Mouse (Mus musculus) megakaryocyte progenitor cell, adult 5-6 weeks (primary cell): ENCODE data around the gene Gm6377. TPM values are rescaled to one million over a fixed set of nuclear protein-coding genes. Genes with fewer than 3 reads are reported as not detected.
A peak's percentile ranks its signal among the peaks of the same experiment; 100 is the strongest.

Source experiments
- ATAC-seq: replicated peaks from 2 replicates; pipeline ENCODE4 v1.8.0; 2016; ENCODE audit warnings: mild to moderate bottlenecking, moderate TSS enrichment, inconsistent platforms; ENCODE audit not compliant: poor library complexity
- total RNA-seq, 2 experiments: library from RNA; stranded (forward) in 1 of 2; stranded (reverse) in 1 of 2; fragments of 157-497, 149-512 nt in 1 of 2; fragments of 200-1000 nt in 1 of 2; gene quantifications; 2 replicates each; pipeline versions ENCODE4 v1.2.3 to v1.2.4; 2015 to 2017

Gm6377 gene
- 0.79 and 1.0 TPM in 2 replicates for total RNA-seq (2015)
- 0.84 and 2.4 TPM in 2 replicates for total RNA-seq (2017)

- peak; percentile 95 for ATAC-seq
Measured at GRCm38 (mm10) chrX:109196468-109196867, at the start of gene Gm6377. Gene Gm6377 (plus strand): TSS chrX:109196756.

DNA sequence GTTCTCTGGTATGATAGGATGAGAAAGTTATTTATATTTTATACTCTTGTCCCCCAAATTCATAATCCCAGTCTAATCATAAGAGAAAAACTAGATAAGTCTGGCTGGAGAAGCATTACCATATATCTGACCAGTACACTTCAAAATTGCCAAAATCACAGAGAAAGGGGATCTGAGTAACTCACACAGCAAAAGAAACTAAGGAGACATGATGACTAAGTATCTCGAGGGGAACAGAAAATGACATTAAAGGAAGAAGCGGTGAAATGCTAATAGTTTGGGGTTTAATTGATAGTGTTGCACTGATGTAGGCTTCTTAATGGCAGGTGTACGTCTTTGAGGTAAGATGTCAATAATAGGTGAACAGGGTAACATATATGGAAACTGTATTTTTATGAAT, 49.4 kb upstream of the Gm6377 start:
- peak; percentile 42; the same call in 1 of the 2 replicates for ATAC-seq

DNA sequence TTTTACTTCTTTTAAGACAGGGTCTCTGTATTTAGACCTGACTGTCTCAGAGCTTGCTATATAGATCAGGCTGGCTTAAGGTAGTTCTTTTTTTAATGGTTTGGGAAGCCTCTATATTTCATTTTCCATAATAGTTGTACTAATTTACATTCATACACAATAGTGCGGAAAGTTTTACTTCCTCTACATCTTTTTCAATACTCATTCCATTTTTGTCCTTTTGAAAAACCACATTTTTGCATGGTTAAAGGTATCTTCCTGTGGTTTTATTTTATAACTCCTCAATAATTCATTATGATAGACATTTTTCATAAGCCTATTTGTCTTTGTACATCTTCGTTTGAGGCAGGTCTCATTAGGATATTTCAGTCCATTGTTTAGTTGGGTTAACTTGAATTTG, 45.3 kb upstream of the Gm6377 start:
- no peak for ATAC-seq

GRCm38 (mm10) chrX:109160326-109160725, 36.2 kb upstream of the Gm6377 start:
- ATAC-seq = no peak

DNA sequence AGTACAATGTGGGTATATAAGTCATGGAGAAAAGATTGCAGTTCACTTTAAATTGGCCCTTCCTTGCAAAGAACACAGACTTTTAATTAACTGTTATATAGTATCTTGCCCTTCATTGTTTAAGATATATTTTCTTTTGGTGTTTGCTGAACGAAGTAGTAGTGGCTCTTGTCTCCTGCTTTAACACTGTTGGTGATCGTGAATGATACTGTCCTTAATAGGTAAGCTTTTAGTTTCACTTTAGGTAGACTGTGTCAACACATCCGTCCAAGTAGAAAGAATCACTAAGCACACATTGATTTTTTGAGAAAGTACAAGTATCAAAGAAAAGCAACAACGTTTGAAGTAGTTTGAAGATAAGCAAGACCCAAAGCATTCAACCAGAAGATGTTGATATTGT, 35.7 kb upstream of the Gm6377 start:
- no peak for ATAC-seq

- ATAC-seq = peak; percentile 61
Measured at GRCm38 (mm10) chrX:109175038-109175437, 21.5 kb upstream of the Gm6377 start.

DNA sequence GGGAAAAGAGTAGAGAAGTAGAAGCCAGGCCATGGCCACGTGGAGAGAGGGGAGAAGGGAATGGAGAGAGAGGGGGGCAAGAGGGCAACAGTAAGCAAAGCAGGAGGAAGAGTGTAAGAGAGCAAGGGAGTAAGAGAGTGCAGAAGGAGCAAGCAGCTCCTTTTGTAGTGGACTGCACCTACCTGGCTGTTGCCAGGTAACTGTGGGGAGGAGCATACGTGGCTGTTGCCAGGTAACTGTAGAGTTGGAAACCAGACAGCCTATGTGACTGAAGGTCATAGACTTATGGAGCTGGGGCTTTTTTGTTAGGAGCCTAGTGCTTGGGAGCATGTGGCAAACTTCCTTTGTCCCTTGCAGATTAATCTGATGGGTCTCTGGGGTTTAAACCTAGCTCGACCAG, 21.1 kb upstream of the Gm6377 start:
- ATAC-seq = peak; percentile 17

DNA sequence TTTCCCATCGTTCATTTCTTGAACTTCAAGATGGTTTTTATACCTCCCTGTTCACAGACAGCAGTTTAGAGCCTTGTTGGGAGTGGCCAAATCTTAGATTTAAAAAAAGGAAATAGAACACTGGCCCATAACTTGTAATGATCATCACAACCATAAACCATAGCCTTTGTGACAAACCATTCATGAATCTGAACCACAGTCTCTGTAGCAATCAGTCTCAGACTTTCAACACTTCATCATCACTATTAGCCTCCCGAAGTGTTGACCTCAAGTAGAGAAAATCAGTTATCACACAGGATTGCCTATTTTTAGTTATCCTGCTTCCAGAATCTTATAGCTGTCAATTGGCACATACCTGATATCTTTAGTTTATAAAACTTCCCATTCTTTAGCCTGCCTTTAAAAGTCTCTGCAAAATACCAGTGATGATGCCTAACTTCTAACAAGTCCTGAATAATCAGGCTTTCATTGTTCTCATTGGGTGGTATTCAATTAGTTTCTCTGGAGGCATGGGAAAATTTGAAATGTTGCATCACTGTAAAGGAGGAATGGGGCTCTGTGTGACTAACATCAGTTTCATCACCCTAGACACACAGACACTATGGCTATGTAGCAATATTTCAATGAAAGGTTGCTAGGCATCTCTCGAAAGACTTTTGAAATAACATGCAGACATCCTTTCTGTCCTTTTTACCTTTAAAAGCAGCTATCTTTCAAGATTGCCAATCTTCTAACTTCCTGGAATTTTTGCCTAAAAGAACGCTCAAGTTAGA, 11.7 kb upstream of the Gm6377 start:
- peak; percentile 94 for ATAC-seq

DNA sequence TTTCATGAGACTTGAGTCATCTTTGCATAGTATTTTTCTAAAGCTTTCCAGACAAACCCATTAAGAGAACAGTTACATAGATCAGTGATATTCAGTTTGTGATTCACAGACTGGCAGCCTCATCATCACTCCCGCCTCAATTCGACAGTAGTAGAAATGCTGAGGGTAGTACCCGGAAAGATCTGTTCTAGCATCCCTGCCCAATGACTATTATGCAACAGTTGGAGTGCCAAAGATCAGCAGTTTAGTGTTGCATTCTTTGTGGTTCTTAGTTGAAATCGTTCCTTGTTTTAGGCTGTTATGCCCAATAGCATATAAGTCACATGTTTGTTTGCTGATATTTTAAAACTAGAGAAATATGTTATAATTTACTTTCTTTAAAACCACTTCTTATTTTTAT, 6.9 kb upstream of the Gm6377 start:
- peak; percentile 54 for ATAC-seq

- peak; percentile 36; the same call in 1 of the 2 replicates for ATAC-seq
Measured at GRCm38 (mm10) chrX:109190969-109191368, 5.6 kb upstream of the Gm6377 start.

GRCm38 (mm10) chrX:109191436-109191835, 5.1 kb upstream of the Gm6377 start:
- peak; percentile 93 for ATAC-seq

GRCm38 (mm10) chrX:109207843-109208242, 11.3 kb downstream of the Gm6377 start:
- peak; percentile 90 for ATAC-seq

DNA sequence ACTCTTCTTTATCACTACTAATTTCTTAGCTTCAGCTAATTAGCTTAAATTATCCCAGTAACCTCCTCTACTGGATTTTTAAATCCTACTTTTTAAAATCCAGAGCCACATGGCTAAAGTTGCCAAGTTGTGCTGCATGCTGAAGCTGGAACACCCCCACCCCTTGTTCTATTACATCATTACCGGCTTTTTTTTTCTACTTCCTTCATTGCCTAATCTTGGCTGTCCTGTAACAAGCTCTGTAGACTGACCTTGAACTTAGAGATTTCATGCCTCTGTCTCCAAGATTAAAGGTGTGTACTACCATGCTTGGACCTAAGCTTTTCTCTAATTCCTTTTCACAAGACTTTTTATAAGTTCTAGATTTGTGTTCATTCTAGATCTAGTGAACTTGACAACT, 32.2 kb downstream of the Gm6377 start:
- ATAC-seq = peak; percentile 69

DNA sequence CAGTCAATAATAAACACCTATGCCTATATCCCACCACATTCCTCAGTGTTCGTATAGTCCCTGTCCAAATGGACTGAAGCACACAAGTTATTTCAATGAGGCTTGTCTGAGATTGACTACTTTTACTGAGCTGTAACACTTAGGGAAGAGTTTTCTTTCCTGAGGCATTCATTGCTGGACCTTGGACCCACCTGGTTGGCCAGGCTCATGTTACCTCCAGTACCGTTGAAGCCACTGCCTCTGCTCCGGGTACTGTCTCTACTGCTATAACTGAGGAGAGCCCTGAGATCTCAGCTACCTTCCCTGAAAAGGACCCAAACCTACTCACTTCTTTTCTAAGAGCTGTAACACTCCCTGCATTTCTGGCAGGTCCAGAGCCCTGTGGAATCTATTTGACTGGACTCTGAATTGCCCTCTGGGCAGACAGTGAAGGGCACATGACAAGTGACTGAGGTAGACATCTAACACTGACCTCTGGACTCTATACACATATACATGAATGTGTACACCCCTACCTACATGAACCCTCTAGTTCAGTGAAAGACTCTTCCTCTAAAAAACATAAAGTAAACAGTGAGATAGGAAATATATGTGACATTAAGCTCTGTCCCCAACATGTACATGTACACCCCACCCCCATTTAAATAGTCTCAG, 39.0 kb downstream of the Gm6377 start:
- ATAC-seq = no peak

DNA sequence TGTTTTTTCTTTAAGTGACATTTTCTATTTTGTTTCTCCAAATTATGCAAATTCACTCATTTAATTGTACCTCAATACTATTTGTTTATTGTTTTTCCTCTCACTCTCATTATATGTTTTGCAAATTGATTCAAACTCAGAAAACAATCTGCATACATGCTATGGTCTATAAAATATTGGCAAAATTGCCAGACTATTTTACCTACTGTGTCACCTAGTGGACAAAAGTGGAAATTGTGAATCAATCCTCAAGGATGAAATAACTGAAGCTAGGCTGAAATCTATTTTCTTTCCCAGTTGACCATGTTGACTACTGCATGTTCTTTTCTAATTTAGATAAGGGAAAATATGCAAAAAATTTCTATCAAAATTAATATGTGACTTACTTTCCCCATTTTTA, 41.6 kb downstream of the Gm6377 start:
- ATAC-seq = 0 out of 2 replicates have a peak, but pooled peaks have one; percentile 46

Other genes starting within 250 kb of the Gm6377 start
- 142 and 149 TPM in 2 replicates for gene Hmgn5, start 183.4 kb upstream of the Gm6377 start, total RNA-seq (2015)
- gene Hmgn5, start 183.4 kb upstream of the Gm6377 start, total RNA-seq (2017) = 52.1 and 62.9 TPM in 2 replicates
- 212 and 221 TPM in 2 replicates for gene Sh3bgrl, start 101.4 kb upstream of the Gm6377 start, total RNA-seq (2015)
- gene Sh3bgrl, start 101.4 kb upstream of the Gm6377 start, total RNA-seq (2017) = 121 and 128 TPM in 2 replicates